Mouse (Mus musculus) c-Kit-negative CD71-positive TER-119-positive erythroid progenitor cells, embryonic 14.5 days (primary cell): ENCODE data around the gene Efcab11.

Source experiments
- DNase-seq: peaks from one replicate; pipeline ENCODE4 v3.0.0-alpha.2; 2013; ENCODE audit warnings: low read depth, low spot score

The Efcab11 gene

GRCm38 (mm10) chr12:99681681-99682080 is 202.6 kb downstream of the Efcab11 start:
- no peak for DNase-seq

DNA sequence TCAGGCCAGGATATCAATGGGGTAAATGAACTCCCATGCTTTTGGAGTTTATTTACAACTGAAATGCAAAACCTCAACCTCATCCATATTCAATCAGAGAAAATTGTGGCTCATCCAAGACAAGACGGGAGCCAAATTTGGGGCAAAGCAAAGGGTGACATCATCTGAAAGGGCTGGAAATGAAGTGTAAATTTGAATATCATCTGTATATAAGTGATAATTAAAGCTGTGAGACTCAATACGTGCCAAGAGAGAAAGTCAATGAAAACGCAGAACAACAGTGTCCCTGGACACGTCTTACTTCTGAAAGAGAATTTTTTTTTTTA is 212.4 kb downstream of the Efcab11 start:
- DNase-seq: no peak

DNA sequence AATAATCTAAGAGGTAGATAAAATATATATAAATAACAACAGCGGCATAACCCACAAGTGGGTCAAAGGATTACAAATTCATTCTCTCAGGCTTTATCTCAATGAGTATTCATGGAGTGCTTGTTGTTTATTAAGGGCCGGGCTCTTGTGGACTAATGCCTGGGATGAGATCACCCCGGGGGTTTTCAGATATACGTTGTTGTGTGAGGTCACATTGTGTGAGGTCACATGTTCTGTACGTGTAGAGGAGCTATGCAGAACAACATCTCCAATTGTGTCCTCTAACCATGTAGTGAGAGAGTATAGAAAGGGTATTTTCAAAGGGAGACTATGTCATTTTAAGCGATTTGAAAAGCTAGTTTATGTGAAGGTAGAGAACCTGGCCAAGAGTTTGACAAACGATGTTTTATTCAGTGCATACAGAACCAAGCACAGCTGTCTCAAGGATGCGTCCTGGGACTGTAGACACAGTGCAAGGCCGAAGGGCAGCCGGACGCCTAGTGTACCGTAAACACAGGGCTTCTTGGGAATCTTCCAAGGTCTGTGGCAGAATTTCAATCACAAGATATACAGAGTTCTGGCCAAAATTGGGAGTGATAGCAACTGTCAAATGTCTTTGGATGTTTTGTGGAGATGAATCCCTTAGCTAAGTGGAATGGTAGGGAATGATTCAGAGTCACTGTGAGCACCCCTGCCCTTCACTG is 212.9 kb downstream of the Efcab11 start:
- DNase-seq: no peak

DNA sequence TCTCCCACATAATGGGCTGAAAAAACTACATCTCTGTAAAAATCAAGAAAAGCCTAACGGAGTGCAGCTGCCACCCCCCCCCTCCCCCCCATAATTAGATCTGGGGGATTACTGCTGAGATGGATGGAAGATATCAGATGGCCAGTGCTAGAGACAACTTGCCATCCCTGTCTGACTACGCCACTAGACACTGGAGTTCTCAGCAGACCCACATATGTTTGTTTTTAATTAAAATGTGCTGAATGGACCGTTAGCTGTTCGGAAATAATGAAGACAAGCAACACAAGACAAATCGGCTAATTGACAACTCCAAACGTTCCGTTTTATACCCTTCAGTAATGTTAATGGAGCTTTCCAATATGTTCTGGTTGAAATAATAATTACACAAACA is 213.5 kb downstream of the Efcab11 start:
- no peak for DNase-seq

DNA sequence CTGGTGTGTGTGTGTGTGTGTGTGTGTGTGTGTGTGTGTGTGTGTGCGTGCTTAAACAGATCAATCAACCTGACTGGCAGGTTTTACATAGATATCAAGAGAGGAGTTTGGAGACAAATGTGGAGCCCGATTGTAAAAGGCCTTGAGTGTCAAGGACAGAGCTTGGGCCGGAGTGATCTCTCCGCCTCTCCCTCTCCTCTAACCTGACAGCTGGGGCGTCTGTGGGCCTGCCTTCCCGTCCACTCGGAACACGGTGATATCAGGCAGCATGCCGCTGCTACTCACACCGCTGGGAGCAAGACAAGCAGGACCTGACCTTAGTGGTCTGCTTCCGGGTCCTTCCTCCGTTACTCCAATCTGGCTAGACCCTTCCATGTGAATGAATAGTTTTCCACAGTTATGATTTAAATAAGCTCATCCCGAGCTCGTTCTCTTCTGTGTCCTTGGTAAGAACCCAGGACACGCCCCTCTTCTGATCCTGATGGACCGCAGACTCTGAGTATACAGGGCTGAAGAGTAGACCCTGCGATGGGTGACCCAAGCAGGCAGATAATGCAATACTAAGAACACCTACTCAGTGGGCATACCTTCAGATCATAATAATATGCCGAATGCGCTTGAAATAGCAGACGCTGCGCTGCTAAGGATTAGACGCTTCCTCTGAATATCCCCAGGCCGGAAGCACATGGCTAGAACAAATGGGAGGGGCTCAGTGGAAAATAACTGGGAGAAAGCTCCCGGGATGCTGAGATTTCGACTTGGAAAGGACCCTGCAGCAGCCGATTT is 214.1 kb downstream of the Efcab11 start:
- DNase-seq: no peak

DNA sequence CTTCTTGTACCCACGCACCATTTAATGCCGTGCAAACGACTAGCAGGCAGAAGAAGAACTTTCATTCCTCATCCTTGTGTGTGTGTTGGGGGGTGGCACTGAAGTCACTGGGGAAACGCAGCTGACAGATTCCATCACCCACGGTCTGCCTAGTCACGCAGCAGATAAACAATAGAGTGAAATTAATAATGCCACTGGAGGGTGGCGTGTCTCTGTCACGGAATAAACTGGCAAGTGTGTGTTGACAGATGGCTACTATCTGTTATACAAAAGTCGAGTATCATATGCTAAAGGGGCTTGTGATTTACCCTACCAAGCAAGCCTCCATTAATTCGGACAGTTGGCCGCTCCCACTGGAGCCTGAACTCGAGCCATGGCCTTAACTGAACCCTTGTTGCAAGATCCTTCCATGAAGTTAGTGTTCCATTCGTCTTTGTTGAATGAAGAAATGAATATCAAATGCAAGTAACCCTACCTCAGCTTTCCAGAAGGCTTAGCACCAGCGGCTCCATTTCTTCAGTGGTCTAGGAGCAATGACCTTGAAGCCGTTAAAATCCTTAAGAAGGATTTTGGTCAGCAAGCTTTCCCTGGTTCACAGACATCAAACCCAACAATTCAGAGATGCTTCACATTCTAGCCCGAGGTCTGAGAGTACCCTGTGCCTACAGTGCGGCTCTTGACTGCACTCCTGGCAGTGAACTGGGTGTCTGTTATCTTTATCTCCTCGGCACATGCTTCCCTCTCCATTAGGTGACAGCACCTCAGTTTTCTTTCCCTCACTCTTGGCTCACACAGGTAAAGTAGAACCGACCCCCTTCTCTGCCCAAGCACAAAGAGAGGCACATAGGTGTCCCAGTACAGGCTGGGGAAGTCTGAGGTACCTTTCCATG is 229.0 kb downstream of the Efcab11 start:
- DNase-seq: no peak

DNA sequence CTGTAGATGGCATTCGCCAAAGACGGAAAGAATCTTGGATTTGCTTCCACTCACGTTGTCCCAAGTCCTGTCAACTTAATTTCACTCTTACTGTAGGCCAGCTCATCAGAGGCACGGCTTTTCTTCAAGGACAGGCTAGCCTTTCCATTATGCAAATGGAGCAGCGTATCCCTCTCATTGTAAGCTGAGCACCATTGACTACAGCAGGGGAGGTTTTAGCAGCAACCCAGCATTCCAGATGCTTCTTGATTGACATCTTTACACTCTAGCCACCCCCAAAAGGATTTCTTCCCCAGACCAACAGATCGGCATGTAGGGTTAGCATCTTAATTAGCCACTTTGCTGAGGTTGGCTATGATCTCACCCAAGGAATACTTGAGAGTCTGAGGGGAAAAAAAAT is 231.8 kb downstream of the Efcab11 start:
- no peak for DNase-seq

DNA sequence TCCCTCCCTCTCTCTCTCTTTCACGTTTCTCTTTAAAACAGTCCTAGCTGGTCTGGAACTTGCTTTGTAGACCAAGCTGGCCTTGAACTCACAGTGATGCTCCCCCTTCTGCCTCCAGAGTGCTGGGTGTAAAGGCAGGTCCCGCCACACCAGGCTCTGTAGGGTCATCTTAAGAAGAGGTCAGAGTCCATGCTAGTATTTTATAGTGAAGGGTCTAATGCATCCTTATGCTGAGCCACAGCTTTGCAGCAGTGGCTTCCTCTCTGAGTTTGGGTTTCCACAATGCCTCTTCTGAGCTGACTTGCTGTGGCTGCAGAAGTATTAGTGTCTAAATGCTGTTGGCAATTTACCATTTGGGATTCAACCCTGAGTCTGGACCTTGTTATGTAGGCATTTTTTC is 234.5 kb downstream of the Efcab11 start:
- no peak for DNase-seq

DNA sequence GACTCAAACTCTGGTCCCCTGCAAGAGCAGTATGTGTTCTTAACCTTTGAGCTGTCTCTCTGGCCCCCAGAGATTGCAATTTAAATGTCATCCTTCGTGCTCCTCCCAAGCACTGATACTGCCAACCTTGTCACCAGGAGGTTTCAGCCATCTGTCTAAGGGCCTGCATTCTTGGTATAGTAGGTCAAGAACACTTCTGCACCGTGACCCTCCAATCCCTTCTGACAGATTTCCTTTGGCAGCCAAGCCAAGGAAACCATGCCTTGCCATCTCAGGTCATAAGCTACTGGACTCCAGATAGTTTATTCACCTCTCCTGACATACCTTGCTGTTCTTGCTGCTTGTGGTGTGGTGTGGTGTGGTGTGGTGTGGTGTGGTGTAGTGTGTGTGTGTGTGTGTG is 235.5 kb downstream of the Efcab11 start:
- no peak for DNase-seq

DNA sequence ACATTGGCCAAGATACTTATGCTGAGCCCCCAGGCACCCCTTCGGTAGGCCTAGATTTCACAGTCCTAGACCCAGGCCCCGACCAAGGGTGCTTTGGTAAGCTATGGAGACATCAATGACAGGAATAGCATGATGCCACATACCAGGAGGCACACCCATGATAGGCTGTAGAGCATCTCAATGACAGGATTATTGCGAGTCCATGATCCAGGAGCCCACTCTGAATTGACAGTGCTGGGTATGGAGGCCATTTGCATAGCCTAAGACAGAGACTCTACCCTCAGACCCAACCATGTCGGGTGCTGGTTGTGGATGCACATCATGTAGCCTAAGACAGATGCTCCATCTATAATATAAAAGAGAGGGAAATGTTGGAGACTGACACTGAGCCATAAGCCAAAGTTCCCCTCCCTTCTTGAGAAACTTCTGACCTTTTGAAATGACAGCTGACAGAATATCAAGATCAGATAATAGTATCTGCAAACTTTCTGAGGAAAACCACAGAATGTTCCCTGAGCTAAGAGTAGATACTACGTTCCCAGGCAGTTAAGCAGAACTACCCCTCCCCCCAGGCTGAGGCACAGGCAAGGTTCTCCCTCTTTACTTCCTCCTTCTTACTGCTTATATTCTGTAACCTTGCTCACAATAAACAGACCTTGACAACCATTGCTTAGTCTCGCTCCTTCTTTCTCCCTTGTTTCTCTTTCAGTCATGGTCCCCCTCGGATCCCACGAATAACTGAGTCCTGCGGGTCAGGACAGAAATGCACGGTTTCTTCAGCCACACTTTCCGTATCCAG is 237.5 kb downstream of the Efcab11 start:
- DNase-seq: no peak

- DNase-seq: no peak
Observed at GRCm38 (mm10) chr12:99645418-99645817, 238.8 kb downstream of the Efcab11 start.

DNA sequence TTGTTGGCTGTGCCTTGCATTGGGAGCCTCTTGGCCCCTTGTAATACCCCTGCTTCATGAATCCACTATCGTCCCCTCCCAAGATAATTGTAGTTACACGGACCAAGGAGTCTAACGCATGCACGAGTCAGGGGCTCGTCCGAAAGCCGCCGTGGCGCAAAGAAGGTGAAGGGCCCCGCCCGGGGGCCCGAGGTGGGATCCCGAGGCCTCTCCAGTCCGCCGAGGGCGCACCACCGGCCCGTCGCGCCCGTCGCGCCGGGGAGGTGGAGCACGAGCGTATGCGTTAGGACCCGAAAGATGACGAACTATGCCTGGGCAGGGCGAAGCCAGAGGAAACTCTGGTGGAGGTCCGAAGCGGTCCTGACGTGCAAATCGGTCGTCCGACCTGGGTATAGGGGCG is 239.3 kb downstream of the Efcab11 start:
- DNase-seq: no peak
